Mouse (Mus musculus) lung, postnatal 4 days (tissue): Measurements from ENCODE around the gene Tmem218.

Experiments used
- DNase-seq, 2 experiments: peaks; one replicate each; pipeline ENCODE4 v3.0.0; 2021

The Tmem218 gene

DNA sequence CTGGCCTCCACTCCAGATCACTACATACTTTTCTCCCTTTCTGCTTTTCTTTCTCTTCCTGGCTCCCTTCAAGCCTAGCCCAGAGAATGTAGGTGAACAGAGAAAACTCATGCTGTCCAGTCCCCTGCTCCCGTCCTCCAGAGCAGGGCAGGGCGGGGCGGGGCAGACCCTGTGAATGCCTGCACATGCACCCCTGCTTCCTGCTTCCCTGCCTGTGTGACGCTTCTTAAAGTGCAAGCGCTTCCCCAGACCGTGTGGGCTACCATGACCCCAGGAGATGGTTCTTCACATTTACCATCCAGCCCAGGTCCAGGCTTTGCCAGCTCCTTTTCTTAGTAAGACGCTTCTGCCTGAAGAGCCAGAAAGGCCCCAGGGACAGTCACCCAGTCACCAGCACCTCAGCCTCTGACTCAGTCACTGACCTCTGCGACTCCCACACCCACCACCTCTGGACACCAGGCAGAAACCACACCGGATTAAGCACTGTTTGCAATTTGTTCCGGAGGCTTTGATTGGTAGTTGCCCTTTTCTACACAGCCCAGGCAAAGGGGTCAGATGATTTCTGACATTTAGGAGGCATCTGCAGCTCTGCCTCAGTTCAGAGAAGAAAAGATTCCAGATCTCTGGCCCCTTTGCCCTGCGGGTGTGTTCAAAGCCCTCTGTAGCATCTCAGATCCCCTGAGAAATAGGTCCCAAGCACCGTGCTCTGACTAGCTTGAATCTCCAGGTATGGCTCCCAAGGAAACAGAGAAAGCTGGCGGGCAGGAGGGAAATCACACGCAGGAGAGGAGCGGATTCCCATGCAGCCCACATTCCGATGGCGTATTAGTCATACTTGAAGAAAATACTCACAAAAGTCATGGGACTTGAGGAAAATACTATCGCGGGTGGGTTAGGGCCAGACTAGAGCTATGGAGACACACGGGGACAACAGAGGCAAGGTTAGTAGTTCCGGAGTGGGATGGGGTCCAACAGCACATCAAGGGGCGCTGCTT is 24.5 kb downstream of the Tmem218 start:
- DNase-seq: peak in 1 of 2 experiments; percentile 9

DNA sequence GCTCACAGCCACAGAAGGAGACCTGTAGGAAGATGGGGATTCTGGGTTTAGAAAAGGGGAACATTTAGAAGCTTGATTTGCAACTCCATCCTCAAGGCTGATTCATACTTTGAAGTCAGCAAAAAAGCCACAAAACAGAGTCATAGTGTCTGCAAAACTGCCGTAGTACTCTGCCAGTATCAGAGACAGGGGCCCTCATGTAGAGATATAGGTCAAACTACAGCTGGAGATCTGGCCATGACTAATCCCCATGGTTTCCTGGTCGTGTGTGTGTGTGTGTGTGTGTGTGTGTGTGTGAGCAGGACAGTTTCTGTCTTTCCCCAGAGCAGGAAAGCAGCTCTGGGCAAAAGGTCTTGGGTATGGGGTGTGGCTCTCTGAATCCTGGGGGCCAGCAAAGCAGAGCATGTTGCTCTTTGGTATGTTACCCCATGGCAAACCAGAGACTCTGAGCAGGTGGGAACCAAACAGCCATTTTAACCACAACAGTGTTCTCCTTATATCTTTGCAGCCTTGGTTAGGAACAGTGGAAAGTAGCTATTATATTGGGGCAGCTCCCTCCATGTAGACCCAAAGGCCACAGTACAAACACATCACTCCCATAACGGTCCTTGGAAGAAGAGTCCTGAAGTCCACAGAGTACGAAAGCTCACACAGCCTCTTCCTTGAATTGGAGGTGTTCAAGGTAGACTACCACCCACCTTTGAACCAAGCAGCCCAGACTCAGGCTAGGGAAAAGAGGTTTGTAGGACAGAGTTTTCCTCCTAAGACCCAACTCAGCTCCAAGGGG is 28.1 kb downstream of the Tmem218 start:
- DNase-seq: peak in 1 of 2 experiments; percentile 14

DNA sequence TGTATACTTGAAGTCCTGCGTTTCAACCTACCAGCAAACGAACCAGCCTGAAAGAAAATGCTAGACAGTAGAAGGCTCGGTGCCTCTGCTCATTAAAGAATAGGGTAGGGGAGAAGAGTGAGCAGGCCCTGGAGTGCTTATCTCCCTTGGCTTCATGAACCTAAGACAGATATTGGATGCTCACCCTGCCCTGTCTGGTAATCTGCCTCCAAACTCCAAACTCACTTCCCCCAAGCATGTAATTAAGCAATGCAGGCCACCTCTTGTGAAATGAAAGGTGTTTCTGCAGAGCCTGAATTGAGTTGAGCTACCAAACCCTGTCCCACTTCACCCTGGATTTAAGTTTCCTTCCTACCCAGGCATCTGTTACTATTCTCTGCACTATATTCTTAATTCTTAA is 34.7 kb downstream of the Tmem218 start:
- DNase-seq: no peak

DNA sequence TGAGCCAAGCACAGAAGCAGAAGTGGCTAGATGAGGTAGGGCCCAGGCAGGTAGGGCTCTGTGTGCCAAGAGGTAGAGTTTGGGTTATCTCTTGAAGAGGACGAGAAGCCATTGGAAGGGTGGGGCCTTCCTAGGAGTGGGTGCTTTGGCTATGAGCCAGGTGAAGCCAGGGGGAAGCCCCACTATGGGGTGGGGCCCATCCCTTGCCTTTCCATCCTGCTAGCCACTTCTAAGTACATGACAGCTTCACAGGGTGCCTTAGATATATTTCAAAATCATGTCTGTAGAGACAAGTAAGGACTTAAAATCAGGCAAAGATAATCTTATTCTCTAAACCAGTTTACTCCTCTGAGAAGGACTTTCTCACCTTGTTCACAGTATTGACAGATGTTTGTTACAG is 36.6 kb downstream of the Tmem218 start:
- DNase-seq: no peak

DNA sequence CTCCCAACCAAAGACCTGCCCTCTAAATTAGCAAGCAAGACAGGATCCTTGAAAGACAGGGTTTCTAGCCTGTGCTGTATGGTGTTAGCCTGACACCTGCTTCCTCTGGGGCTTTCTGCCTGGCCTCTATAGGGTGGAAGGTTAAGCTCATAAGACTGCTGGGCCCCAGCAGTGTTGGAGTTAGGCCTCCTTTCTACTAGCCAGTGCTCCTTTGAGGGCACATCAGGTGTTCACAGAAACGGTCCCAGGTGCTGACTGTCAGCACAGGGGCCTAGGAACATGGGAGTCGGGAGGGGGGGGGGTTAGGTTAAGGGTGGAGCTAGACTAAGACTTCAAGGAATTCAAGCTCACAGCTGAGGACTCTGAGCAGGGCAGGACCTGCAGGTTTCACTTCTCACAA is 37.4 kb downstream of the Tmem218 start:
- no peak for DNase-seq

DNA sequence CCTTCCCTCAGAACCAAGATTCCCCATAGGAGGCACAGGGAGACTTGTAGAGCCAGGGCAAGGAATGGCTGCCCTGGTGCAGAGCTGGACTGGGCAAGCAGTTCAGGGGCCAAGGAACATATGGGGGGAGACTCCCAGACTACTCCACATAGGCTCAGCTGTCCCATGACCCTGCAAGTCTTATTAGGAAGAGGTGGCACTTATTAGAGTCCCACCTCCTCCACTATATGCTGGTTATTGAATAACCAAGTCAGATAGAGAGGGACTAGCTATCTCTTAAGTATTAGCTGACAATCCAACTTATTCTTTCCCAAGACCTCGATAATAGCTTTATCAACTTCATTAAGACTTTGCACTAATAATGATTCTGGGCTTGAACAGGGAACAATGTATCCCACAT is 37.8 kb downstream of the Tmem218 start:
- DNase-seq: no peak

GRCm38 (mm10) chr9:37247429-37247828 is 39.4 kb downstream of the Tmem218 start:
- DNase-seq: peak in 1 of 2 experiments; percentile 60

DNA sequence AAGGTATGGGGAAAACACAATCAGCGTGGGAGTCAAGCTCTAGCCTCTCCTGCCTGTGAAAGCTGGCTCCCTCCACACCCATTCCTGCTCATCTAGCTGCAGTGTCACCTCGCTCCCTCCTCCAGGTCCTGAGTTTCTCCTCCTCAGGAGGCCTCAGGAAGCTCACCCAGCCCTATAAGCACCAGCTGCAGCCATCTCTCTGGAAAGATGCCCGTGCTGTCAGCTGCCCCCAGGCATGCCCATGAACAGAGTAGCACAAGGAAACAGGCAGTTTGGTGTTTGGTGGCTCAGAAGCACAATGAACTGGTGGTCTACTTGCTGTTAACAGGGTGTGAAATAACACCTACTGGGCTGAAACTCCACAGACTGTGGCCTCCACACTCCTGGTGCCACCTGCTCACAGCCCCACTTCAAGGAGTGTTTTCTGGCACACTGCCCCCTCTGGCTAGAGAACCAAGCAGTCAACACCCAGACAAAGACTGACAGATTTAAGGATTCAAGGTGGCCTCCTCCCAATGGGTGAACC is 40.4 kb downstream of the Tmem218 start:
- DNase-seq: no peak

- no peak for DNase-seq
Observed at GRCm38 (mm10) chr9:37249976-37250375, 42.0 kb downstream of the Tmem218 start.

- no peak for DNase-seq
Observed at GRCm38 (mm10) chr9:37250631-37251030, 42.6 kb downstream of the Tmem218 start.

DNA sequence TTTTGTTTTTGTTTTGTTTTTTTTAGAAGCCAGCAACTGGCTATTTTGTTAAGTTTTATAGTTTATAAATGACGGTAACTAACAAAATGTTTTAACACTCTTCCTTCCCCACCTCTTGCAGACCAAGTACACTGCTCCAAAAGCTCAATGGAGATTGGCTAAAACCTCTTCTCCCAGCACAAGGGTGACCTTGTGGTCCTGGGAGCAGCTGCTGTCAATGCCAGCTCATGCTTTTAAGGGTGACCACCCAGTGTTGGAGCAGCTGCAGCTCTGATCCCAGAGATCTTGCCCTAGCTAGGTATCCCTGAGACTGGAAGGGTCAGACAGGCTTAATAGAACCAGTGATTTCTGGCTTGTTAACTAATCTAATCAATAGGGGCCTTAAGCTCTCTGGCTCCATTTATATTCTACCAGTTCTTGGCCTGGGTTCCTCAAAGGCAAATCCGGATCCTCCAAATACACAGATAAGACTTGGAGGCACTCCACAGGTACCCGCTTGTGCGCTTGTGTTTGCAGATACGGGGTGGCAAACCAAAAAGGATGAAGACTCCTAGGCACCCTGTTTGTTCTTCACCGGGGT is 46.6 kb downstream of the Tmem218 start:
- no peak for DNase-seq

- DNase-seq: peak; percentile 66 to 78
Observed at GRCm38 (mm10) chr9:37255149-37255888, 47.3 kb downstream of the Tmem218 start, which contains the start of gene Slc37a2. Gene Slc37a2 (minus strand): TSS chr9:37255738.

GRCm38 (mm10) chr9:37255889-37256225 is 47.8 kb downstream of the Tmem218 start:
- peak; percentile 56 to 70 for DNase-seq

DNA sequence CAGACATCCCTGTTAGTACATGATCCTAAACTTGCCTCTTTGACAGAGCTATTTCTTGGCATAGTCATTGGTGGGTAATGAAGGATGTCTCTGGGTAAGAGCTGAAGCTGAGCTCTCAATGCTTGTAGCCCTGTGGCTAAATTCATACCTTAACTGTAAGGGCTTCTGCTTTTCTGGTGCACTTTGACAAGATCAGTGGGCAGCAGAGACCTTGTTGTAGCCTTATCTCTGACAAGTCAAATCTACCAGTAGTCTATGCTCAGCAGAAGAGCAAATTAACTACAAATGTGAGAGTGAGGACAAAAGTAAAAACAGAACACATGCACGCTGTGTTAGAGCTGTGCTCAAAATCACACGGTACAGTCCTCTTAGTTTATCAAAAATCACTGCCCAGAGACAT is 58.6 kb downstream of the Tmem218 start:
- DNase-seq: no peak
